Mouse (Mus musculus) thymus, adult 2 months (tissue): Measurements from ENCODE around the gene Tpm1.

ENCODE experiments used
- CTCF ChIP-seq: fragments of 200-500 bp; IDR thresholded peaks from 2 replicates; pipeline ENCODE4 v1.5.1; 2012; ENCODE audit warnings: mild to moderate bottlenecking, control low read depth, low read length, moderate library complexity, borderline replicate concordance; ENCODE audit not compliant: control insufficient read depth, poor library complexity, insufficient read depth; ENCODE audit errors: extremely low read depth
- POLR2A ChIP-seq: fragments of 200-500 bp; IDR thresholded peaks from 2 replicates; pipeline ENCODE4 v1.6.1; 2012; ENCODE audit warnings: mild to moderate bottlenecking, low read length, control low read depth, moderate library complexity; ENCODE audit not compliant: control insufficient read depth, poor library complexity, insufficient read depth; ENCODE audit errors: extremely low read depth

DNA sequence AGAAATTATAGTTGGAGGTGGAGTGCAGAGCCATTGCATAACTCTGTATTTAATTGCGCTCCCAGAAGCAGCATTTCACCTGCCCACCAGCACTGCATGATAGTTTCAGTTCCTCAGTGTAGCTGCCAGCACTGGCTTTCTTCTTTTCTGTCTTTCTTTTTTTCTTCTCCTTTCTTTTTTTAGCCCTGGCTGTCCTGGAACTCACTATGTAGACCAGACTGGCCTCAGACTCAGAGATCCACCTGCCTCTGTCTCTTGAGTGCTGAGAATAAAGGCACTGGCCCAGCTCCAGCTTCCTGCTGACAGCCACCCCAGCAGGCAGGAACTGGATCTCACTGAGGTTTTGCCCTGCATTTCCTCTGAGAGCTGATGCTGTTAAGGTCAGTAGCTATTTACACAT lies 71.2 kb downstream of the Tpm1 start:
- TF ChIP-seq POLR2A (no peak), CTCF (no peak)
